Mouse (Mus musculus) left cerebral cortex, postnatal 36 days (tissue): ENCODE data around the gene Crkl. TPM values are rescaled to one million over a fixed set of nuclear protein-coding genes. Genes with fewer than 3 reads are reported as not detected.
"Not testable (repeated sequence)": the region's sequence is repeated elsewhere in the genome, so short reads cannot be mapped to it uniquely, and the experiment has no call there.

Source experiments
- DNase-seq, 2 experiments: peaks; one replicate each; pipeline ENCODE4 v3.0.0; 2021 to 2022; ENCODE audit warnings: low spot score in 2 of 2, mixed read lengths in 1 of 2
- intact Hi-C: fragments of 180-260 bp; cut with DNase I; formaldehyde crosslinking; loops from one replicate; pipeline ENCODE4 v1.15.1; 2025
- total RNA-seq, 2 experiments: library from RNA; stranded (reverse); gene quantifications; 2 replicates each; pipeline ENCODE4 v1.2.3; 2021

Gene Crkl
- total RNA-seq, 2 experiments from 2014 or later, result 30.8 to 34.0 TPM

DNA sequence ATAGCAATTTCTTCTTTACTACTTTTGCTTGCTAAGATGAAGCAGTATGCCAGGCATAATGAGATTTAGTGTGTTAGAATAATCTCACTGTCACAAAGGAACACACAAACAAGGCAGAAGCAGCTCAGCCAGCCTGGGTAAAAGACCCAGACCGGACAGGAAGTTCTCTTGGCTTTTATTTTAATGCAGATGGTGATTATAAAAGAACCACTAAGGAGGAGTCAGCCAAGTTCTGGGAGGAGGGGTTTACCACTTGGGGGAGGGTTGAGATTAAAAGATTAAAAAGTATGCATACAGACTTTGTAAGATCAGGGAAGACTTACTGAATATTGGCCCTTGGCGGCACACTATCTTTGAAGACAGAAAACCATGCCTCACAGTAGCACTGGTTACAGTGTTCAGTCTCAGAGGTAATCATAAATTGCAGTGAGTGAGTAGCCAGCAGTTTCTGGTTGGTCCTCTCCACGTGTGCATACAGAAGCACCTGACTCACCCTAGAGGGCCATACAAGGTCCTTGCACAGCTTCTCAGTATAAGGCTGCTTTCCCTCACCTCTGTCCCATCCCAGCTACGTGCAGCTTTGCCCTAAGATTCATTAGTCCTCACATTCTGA is 26.6 kb downstream of the Crkl start:
- DNase-seq, result no peak
- intact Hi-C loops, result no loop called here

DNA sequence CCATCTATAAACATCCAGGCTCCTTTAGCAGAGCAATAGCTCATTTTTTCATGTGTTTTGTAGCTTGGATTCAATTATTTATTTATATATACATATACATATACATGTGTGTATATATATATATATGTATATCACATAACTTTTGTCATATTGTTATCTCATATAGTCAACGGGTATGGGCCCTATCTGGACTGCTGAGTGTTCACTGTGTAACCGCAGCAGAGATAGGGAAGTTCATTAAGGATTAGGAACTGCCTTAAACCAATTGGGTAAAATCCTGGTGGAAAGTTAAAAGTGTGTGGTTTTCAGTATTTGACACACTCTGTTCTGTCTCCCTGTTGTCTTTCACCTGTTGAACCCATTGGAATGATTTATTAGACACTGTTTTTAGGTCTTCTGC is 29.7 kb downstream of the Crkl start:
- intact Hi-C loops, result no loop called here
- DNase-seq, result no peak

DNA sequence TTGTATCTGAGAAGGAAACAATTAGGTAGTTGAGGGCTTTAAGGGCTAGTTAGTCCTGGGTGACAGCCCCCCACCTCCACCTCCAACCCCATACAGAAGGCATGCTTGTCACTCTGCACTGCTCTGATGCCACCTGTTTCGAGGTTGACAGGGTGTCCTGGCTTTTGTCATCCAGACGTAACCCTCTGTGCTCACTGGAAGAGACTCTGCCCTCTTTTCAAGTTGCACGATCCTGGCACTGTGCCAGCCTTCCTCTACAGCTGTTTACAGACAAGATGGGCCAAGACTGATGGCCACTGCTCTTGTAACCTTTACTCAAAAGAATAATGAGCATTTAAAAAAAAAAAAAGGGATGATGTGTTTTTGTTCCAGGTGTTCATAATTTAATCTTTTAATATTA is 34.7 kb downstream of the Crkl start:
- intact Hi-C loops, result no loop called here
- no peak for DNase-seq

DNA sequence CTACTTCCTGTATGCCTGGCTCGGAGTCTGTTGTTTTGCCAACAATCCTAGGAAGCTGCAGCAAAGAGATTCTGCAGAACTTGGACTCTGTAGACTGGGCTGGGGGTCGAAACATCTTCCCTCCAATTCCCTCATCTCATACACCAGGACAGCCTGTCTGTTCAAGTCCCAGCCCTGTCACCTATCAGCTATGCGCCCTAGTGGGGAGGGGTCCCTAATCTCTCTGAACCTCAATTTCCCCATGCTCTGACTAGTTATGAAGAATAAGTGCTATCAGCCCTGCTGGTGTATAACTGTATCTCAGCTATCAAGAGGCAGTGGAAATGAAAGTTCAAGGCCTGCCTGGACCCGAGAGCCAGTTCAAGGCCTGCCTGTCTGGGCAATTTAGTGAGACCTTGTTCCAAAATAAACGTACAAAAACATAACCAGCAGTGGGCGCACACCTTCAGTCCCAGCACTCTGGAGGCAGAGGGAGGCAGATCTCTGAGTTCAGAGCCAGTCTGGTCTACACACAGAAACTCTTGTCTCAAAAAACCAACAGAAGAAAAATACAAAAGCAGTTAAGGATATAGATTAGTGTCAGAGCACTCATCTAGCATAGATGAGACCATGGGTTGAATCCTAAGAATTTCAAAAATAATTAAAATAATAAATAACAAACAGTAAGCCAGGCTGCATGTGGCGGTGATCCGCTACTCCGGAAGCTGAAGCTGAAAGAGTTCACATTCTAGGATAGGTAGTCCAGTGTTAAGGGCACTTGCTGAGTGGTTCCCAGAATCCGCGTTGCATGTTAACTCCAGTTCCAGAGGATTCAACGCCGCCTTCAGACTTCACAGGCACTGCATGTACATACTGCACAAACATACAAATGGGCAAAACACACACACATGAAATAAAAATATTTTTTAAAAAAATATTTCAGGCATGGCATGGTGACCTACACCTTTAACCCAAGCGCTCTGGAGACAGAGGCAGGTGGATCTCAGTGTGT is 37.0 kb downstream of the Crkl start:
- no peak for DNase-seq
- intact Hi-C loops, result no loop called here

DNA sequence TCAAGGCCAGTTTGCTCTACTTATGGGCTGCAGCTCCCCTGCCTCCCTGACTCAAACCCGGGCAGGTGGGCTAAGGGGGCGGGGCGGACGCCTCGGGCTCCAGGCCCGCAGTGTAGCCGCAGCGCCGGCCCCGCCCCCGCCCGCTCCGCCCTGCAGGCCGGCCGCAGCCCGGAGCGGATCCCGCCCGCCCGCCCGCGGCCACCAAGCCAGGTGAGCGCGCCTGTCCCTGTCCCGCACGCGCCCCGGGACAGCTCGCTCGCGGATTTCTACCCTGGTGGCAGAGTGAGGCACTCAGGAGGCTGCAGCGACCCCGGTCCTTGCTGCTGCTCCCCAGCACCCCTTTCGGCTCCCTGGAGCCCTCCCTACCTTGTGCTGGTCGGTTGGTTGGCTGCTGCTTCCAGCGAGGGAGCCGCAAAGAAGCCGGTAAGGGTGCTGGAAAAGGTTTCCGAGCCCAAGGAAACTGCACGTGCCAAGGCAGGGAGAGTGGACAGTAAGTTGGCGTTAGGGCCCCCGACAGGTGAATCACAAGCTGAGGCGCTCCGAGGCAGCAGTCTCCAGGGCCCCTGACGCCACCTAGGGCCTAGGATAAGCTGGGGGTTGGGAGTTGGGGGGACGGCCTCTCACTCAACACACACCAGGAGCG is 37.8 kb downstream of the Crkl start, which contains the start of gene Aifm3:
Gene Aifm3 (plus strand): TSS at position 143 of the 643 bp plus-strand sequence.
- intact Hi-C loops, result no loop called here
- no peak for DNase-seq

DNA sequence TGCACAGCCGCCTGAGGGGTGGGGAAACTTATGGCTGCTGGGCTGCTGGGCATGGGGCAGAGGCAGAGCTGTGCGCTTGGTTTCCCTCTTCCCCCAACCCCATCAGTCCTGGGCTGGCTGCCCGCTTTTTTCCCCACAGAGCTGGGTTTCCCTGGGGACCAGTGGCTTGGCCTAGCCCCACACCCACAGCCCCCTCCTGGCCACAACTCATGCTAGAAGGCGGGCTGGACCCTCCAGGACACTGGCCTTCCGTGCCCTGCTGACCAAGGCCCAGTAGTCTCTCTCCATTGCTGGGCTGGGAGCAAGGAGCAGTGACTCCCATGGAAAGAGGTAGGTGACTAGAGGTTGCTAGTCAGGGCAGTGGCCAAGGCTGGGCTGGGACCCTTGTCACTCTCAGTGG is 39.4 kb downstream of the Crkl start:
- DNase-seq, result no peak

DNA sequence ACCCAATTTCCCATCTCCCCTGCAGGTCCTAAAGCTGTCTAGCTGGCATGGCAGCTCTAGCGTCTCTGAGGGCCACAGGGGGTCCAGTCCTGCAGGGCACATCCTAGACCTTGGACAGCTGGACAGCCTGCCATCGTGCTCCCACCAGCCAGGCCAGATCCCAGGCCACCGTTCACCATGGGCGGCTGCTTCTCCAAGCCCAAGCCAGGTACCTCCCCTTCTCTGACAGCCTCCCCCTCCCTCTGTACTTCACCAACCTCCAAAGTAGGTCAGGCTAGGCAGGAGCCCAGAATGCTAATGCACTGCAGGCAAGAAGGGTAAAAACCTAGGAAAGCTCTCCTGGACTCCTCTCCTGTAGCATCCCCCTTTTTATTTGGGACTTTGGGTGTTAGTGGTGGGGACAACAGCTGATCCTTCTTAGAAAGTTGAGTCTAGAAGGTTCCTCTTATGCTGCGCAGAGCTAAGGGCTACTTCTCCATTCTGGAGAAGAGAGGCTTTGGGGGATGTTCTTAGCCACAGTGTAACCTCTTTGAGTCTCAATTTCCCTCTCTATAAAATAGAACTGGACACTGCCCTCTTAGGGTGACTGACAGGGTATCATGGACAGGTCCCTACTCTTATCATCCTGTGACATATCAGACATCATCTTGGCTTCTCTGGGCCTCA is 40.2 kb downstream of the Crkl start:
- DNase-seq, result no peak
- intact Hi-C loops, result no loop called here

More for the DNA sequence above, 39.4 kb downstream of the Crkl start:
- intact Hi-C loops, result no loop called here

DNA sequence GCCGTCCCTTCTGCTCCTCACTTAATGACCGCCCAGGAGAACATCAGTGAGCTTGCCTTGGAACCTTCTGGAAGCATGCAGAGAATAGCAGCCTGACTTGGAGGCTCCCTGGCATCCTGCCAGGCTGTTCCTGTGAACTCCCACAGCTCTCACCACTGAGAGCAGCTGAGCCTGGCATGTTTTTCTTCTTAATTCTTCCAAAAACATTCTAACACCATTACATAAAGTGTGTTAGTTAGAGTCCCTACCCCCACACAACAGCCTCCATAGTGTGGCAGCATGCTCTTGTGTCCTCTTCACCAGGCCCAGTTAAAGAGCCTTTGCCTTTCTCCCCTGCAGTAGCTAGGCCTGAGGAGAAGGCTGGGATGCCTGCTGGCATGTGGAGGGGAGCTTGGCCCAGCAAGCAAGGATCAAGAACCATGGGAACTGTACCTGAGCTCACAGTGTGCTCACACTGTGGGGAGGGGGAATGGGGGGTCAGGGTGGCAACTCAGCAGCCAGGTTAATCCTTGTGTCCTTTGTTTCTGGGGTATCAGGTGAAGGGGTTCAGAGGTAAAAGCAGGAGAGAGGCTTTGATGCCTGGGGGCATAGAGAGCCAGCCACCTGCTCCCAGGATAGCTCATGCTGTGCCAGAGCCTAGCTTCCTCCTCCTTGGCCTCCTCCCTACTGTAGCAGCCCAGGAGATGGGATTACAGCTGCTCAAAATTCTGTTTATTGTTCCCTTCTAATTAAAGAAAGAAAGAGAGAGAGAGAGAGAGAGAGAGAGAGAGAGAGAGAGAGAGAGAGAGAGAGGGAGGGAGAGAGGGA is 44.9 kb downstream of the Crkl start:
- DNase-seq, result peak; percentile 89
- intact Hi-C loops, result no loop called here

DNA sequence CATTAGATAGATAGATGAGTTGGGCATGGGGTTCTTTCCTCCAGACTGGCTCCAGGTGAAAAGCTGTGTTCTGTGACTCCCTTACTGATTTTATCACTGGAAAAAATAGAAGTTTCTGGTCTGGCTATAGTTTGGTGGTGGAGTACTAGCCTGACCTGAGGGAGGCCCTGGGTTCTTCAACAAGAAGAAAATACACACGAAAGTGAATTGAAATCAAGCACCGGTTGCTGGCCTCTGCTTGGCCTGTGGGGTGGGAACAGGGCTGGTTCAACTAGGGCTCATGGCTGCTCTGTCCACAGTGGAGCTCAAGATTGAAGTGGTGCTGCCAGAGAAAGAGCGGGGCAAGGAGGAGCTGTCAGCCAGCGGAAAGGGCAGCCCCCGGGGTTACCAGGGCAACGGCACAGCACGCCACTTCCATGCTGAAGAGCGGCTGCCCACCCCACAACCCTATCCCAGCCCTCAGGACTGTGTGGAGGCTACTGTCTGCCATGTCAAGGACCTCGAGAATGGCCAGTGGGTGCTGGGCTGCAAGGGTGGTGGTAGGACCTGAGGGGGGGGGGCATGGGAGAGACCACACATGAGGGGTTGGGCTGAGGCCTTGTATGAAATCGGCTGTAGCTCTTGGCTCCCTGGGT is 47.6 kb downstream of the Crkl start:
- intact Hi-C loops, result no loop called here
- DNase-seq, result no peak

DNA sequence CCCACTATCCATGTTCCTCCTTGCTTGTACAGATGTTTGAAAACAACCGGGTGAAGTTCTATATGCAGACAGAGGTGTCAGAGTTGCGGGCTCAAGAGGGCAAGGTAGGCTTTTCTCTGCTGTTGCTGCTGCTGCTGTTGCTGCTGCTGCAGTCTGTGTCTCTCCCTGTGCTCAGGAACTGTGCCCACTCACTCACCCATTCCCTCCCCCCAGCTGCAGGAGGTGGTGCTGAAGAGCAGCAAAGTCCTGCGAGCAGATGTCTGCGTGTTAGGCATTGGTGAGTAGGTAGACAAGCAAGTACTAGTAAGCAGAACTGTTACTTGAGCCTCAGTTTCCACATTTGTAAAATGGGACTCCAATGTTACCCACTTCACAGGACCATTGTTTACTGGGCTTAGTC is 50.9 kb downstream of the Crkl start:
- intact Hi-C loops, result no loop called here
- DNase-seq, result no peak

DNA sequence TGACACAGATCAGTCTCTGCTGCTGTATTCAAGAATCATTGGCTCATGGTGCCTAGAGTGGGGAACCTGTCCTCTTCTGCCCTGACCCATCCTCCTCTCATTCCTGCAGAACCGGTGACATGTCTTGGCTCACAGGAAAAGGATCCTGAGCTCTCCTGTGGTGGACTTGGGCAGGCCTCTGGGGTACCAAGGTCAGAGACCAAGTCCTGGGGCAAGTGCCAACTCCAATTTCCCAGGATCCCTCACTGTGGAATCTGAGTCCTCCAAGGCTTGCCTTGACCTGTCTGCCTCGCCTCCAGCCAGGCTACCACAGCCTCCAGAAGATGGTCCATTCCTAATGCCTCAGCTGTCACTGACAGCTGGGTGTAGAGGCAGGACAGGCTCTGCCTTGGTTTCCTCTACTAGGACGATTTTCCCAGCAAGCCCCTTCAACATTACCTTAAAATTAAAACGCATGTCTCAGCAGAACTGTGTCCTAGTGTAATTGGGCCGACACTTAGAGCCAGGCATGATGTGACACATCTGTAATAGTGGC is 55.3 kb downstream of the Crkl start:
- intact Hi-C loops, result no loop called here
- DNase-seq, result no peak

DNA sequence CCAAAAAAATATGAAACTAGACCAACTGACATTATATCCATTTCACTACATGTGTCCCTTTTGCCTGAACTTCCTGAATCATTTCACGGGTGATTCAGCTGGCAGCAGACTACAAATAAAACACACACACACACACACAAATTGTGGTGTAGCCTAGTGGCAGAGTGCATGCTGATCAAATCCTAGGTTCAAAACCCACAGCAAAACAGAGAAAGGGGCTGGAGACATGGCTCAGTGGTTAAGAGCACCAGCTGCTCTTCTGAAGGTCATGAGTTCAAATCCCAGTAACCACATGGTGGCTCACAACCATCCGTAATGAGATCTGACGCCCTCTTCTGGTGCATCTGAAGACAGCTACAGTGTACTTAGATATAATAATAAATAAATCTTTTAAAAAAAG is 56.2 kb downstream of the Crkl start:
- intact Hi-C loops, DNase-seq: not testable (repeated sequence)

DNA sequence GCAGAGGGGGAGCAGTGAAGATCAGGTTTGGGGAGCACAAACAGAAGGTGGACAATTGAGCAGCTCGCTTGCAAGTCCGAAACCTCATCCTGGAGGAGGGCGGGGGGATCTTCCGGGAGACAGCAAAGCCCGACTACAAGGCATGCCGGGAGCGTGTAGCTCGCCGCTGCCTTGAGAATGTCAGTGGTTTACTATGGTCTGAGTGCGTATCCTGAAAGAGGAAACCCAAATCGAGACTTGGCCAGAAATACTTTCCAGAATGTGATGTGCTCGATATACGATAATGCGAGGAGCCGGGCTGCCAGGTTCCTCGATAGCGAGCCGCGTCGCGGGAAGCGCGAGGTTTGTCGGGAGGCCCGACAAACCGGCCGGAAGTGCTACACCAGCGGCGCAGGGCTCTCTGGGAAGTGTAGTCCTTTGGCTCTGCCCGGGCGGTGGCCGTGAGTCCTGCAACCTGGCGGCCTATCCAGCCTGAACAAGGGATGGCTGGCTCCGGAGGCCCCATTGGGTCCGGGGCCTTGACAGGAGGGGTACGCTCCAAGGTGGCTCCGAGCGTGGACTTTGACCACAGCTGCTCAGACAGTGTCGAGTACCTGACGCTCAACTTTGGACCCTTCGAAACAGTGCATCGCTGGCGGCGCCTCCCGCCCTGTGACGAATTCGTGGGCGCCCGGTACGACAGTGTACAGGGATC is 56.9 kb downstream of the Crkl start, which contains the start of gene Lztr1:
Gene Lztr1 (plus strand): TSS at position 143 of the 694 bp plus-strand sequence.
- peak; percentile 92 to 93 for DNase-seq
- intact Hi-C loops, result no loop called here

DNA sequence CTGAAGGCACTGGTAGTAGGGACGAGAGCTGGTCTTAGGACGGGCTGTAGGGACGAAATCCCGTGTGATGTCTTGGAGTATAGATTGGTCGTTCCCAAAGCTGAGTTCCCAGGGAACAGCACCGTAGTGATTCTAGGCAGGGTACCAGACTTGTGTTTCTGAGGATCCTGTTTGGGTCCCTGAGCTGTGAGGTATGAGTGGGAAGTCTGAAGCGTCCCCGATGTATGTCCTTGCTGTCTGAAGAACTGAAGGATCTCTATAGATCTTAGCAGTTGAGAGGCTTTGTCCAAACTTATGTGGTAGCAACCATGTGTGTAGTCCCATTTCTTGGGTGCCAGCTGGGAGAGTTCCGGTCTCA is 57.4 kb downstream of the Crkl start:
- DNase-seq, result no peak
- intact Hi-C loops, result no loop called here

DNA sequence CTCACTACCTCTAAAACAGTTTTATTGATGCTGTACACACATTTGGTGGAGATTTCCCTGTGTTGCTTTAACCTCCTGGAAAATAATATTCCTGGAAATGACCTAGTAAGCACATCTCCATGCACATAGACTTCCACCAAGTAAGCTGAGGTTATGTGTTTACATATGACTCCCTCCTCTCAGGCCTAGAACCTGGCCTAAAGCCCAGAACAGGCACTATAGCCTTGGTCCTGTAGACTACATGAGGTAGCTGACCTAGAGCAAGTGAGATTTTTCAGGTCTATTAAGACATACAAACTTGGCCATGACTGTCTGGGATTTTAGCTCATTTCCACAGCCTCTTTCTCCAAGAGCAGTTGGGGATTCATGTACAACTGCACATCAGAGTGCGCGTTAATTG is 58.4 kb downstream of the Crkl start:
- DNase-seq, result no peak
- intact Hi-C loops, result no loop called here

DNA sequence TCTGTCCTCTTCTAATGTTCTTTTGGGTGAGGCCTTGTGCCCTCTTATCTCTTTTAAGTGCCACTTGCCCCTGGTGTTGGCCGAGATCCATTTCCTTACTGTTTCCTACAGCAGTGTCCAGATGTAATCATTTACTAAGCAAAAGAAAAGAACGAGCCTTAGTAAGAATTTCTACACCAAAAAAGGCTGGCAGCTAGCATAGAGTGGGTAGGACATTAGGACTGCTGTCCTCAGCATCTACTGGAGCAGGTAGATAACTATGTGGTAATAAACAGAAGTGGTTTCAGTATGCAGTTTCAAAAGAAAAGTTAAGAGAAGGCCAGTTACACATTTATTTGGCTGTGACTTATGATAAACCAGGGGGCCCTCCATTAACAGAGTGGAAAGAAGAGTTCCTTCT is 58.9 kb downstream of the Crkl start:
- intact Hi-C loops, result no loop called here
- DNase-seq, result no peak

DNA sequence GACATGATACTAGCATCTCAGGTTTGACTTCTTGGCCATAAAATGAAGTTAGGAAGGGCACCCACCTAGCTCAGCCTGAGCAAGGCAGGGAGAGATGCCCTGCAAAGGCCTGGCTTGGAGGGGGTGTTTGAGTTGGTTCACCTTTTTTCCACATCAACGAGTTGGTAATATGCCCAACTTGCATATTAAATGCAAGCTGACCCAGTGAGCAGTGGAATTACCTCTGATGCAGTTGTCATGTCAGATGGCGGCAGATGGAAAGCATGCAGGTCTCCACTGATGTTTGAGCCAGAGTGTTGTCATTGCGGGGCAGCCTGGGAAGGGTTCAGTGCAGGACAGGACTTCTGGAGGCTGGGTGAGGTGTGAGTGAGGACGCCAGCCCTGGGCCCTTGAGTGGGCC is 59.6 kb downstream of the Crkl start:
- DNase-seq, result no peak
- intact Hi-C loops, result no loop called here

DNA sequence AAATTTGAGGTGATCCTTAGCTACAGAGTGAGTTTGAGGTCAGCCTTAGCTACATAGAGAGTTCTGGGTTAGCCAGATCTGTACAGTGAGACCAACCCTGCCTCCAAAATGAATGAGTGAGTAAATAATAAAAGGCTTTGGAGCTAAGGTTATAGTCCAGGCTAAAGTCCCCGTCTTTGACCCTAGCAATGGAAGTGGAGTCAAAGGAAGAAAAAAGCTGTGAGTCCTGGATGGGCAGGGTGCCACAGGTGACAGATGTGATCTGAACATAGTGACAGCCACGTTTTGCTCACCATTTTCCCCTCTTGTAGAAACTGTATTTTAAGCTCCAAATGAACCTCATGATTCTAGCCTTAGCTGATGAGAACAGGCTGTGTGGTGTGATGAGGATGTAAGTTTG is 67.1 kb downstream of the Crkl start:
- no peak for DNase-seq
- intact Hi-C loops, result no loop called here
